Mouse (Mus musculus): ENCODE results near the gene Bglap3.
"Not testable (repeated sequence)": the region's sequence is repeated elsewhere in the genome, so short reads cannot be mapped to it uniquely, and the experiment has no call there.

Bglap3 gene

DNA sequence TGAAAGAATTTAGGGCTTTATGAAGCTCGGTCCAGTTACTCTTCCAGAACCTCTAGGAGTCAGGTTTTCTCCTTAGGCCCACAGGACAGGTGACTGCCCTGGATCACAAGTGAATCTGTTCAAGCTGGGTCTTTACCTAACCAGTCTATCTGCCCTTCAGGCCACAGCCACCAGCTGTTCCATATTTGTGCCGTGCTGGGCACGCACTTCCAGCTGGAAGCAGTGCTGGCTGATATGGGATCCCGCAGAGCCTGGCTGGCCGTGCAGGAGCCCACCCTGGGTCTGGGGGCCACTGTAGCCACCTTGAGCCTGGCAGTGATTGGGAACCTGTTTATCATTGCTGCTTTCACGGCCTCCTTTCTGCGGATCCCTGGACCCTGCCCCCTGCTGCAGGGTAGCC lies 4.1 kb upstream of the Bglap3 start:
- not testable (repeated sequence) for DNase-seq

DNA sequence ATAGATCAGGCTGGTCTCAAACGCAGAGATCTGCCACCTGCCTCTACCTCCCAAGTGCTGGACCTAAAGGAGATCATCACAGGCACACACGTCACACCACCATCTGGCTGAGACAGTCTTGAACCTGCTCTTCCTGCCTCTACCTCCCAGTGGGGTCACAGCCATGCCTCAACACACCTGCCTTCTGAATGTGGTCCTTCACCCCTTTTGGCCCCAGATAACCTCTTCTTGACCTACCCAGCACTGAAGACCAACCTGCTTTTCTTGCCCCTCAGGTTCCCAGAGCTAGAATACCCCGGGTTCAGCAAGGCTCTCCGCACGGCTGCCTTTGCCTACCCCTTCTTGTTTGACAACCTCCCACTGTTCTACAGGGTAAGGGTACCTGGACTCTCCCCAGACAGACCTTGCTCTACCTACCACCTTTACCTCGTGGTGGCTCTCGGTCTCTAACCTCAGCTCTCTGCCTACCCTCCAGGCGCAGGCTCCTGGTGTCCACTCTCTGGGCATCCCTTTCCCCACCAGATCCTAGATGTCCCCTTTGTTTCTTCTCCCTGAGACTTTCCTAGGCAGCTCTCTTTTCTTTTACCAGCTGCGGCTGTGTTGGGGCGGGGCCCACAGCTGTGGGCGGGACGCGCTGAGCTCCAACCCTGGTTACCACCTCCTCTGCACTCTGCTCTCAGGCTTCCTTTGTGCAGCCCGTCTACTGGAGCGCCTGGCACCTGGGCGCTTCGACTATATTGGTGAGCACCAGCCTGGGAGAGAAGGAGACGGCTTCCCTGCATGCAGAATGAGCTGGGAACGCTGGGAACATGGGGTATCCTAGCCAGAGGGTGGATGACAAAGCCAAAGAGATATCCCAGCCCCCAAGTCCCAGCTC lies 3.4 kb upstream of the Bglap3 start:
- DNase-seq = peak; percentile 37 to 53

DNA sequence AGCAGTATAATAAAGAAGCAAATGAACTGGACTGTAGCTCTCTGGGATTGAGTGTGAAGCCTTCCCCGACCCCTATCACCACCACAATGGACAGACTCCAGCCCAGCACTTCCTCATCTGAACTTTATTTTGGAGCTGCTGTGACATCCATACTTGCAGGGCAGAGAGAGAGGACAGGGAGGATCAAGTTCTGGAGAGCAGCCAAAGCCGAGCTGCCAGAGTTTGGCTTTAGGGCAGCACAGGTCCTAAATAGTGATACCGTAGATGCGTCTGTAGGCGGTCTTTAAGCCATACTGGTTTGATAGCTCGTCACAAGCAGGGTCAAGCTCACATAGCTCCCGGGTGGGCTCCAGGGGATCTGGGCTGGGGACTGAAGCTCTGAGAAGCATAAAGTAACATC lies 4.0 kb downstream of the Bglap3 start:
- DNase-seq = not testable (repeated sequence)

DNA sequence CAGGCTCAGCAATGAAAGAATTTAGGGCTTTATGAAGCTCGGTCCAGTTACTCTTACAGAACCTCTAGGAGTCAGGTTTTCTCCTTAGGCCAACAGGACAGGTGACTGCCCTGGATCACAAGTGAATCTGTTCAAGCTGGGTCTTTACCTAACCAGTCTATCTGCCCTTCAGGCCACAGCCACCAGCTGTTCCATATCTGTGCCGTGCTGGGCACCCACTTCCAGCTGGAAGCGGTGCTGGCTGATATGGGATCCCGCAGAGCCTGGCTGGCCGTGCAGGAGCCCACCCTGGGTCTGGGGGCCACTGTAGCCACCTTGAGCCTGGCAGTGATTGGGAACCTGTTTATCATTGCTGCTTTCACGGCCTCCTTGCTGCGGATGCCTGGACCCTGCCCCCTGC lies 5.0 kb downstream of the Bglap3 start:
- DNase-seq = not testable (repeated sequence)

DNA sequence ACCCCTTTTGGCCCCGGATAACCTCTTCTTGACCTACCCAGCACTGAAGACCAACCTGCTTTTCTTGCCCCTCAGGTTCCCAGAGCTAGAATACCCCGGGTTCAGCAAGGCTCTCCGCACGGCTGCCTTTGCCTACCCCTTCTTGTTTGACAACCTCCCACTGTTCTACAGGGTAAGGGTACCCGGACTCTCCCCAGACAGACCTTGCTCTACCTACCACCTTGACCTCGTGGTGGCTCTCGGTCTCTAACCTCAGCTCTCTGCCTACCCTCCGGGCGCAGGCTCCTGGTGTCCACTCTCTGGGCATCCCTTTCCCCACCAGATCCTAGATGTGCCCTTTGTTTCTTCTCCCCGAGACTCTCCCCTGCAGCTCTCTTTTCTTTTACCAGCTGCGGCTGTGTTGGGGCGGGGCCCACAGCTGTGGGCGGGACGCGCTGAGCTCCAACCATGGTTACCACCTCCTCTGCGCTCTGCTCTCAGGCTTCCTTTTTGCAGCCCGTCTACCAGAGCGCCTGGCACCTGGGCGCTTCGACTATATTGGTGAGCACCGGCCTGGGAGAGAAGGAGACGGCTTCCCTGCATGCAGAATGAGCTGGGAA lies 5.6 kb downstream of the Bglap3 start:
- DNase-seq = peak; percentile 37 to 64

DNA sequence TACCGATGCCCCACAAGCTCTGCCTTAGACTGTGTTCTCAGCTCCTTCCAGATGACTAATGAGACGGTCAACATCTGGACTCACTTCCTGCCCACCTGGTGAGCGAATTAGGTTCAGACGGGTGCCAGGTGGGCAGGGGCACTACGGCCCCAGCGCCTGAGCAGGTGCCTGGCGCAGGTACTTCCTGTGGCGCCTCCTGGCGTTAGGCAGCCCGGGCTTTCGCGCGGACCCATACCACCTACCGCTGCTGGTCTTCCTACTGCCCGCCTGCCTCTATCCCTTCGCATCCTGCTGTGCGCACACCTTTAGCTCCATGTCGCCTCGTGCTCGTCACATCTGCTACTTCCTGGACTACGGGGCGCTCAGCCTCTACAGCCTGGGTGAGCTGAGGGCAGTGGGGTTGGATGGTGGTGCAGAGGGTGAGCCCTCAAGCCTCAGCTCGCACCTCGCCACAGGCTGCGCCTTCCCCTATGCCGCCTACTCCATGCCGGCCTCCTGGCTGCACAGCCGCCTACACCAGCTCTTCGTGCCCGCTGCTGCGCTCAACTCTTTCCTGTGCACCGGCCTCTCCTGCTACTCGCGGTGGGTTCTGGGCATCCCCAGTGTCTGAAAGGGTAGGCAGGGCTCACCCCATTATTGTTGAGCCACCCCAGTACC lies 6.7 kb downstream of the Bglap3 start:
- peak in 1 of 2 experiments; percentile 40 for DNase-seq

DNA sequence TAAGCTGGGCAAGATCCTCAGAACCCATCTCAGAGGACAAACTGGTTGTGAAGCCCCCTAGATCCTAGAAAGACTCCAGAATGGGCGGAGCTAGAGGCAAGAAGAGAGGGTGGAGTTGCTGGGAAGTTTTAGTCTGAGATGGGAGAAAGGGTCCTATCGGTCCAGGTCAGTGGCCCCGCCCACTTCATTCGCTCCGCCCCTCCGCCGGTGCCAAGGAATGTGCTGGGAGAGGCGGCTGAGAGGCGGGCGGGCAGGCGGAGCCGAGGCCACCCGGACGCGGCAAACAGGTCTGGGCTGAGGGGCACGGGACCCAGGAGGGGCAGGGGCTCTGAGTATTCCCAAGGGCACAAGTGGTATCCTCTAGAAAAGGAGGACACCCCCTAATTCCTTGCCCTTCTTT lies 8.2 kb downstream of the Bglap3 start, which contains the start of gene Paqr6:
Gene Paqr6, plus strand, starts transcription at position 248 of the 400 bp plus-strand sequence.
- DNase-seq = peak; percentile 79 to 84

DNA sequence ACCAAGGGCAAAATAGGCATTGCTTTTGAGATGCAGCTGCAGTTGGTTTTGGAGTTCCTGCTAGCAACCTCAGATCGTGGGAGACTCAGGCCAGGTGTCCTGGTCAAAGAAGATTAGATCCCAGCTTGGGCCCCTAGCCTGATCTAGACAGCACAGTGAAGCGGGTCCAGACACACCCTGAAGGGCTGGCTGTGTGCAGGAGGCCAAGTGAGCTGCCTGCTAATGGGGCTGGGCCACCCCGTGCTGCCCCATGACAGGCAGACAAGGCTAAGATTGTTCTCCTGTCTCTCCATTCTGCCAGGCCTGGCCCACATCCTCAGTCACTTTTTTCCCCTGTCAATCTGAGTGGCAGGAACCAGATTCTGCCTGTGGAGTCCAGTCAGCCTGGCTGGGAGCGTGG lies 8.8 kb downstream of the Bglap3 start:
- DNase-seq = no peak

DNA sequence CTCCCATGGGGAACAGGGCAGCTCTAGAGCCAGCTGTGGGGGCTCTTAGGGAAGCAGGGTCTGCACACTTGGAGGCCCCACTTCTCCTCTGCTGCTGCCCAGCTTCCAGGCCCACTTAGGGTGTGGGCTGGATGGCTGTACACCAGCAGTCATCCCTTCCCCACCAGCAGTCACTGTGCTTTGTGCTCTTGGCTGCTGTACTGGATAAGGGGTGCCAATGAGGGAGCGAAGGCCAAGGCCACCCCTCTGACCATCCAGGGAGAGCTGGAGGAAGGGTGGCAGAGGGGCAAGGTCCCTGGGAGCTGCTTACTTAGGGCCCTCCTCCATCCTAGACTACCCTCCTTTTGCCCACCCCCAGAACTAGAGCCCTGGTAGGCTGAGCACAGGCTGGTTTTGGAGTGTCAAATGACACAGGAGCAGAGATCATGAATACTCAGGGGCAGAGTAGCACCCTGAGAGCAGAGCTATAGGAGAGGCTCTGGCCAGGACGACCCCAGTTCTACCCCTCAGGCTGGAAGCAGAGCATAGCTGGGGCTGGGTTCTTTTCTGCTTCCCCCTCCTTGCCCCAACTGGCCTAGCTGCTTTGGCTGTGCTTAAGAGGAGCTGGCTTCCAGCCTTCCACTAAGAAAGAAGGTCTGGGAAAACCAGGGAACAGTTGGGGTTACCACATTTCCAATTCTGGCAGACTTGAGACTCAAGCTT lies 10.8 kb downstream of the Bglap3 start:
- DNase-seq = no peak

DNA sequence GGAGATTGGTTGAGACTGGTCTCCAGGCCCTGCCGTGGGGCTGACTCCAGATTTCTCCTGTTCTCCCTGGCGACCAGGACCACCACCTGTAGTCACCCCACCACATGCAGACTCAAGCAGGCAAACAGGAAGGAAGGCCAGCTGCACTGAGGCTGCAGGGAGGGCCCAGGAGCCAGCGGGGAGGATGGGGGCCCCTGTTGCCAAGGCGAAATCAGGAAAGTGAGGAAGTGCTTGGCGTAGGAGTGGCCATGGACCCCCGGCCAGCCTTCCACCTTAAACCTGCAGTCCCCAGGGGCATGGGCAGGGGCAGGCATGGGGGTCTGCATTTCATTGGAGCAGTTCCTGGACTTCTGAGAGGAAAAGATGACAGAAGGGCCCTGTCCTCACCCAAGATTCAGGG lies 11.4 kb downstream of the Bglap3 start:
- no peak for DNase-seq

DNA sequence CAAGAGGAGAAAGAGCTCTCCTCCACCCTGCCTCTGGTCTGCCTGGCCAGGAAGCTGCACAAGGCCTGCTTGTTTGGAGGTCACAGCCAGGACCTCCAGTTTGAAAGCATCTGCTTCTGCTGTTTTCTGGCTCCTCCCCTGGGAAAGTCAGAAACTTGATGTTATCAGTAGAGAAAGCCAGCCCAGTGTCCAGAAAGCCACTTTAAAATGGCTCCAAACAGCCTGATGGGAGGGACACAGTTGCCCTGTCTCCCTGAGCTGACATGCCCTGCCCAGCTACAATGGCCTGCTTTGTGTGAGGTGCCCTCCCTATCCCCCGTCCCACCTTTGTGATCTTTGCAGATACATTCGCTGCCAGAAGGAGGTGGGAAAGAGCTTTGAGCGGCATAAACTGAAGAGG lies 12.6 kb downstream of the Bglap3 start:
- no peak for DNase-seq

DNA sequence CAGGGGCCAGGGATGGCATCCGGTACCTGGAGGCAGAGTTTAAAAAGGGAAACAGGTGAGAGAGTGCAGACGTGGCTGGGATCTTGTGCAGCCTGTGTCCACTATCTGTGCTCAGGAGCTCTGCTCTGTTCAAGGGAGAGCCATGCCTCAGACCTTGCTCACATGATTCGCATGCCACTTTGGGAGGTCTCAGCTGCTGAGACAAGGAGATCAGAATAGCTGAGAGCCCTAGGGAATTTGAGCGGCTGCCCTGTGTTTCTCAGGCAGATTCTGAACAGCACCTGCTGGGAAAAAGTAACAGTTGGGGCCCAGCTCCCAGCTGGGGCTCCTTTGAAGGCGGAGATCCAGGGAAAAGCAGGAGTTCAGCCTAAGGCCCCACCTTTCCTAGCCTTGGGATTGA lies 13.0 kb downstream of the Bglap3 start:
- no peak for DNase-seq

DNA sequence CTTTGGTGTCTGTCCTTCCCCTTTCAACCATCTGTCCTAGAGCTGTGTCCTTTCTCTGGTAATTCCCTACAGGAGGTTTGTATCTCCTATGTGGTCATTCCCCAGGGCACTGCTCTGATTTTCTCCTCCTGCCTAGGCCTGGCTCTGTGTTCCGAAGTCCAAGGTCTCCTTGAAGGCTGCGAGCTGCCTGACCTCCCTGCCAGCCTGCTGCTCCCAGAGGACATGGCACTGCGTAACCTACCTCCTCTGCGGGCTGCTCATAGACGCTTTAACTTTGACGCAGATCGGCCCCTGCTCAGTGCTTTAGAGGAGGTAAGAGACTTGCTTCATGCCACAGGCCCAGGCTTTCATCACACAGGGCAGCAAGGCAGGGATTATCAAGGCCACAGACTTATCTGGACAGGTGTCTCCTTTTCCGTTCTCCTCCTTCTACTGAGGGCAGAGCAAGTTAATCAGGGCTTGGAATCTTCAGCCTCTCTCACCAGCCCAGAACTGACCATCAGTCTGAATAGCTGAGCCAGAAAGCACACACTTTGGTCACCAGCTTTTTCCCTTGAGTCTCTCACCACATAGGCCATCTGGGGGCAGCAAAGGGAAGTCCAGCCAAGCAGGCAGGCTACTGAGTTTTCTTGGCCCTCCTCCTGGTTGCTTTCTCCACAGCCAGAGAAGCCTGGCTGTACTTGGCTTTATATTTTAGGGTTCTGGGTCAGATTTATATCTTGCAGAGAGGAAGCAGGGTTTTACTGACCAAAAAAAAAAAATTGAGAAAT lies 18.0 kb downstream of the Bglap3 start:
- DNase-seq = peak; percentile 28 to 74

DNA sequence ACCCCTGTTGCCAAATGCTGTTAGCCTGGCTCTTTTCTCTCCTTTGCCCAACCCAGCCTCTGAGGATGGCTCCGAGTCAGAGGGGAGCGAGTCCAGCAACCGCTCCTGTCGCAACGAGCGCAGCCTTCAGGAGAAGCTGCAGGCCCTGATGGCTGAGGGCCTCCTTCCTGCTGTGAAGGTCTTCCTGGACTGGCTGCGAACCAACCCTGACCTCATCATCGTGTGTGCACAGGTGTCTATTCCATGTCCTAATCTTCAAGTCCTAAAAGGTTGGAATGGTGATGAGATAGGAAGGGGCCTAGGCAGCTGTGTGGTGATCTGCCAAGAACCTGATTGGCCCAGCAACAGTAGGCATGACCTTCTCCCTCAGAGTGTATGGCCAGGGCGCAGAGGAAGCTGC lies 19.6 kb downstream of the Bglap3 start:
- DNase-seq = peak in 1 of 2 experiments; percentile 40

DNA sequence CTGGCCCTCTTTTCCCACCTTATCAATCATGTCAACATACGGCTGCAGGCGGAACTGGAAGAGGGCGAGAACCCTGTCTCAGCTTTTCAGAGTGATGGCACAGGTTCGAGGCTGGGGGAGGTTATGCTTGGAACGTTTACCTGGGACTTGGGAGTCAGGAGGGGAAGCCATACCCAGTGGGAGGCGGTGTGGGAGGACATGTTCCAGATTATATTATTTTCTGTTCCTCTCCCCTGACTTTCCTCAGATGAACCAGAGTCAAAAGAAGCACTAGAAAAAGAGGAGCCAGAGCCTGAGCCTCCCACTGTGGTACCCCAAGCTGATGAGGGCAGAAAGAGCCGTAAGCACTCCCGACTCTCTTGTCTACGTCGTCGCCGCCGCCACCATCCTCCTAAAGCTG lies 21.8 kb downstream of the Bglap3 start:
- no peak for DNase-seq

DNA sequence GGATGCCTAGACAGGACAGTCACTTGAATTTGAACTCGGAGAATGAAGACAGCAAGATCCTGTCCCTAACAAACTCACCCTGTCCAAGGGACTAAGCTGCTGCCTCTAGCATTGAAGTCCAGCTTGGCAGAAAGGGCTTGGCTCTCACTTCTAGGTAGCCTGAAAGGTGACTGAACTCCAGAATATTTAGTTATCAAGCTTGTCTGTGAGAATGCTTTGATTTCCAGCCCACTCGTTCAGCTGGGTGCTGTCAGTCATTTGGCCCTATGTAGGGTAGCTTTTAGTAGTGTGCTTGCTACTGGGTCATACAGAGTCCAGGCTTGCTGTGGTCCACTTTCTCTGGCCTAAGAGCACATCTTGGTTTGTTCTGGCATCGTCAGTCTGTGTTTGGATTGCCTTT lies 33.5 kb downstream of the Bglap3 start:
- DNase-seq = no peak

DNA sequence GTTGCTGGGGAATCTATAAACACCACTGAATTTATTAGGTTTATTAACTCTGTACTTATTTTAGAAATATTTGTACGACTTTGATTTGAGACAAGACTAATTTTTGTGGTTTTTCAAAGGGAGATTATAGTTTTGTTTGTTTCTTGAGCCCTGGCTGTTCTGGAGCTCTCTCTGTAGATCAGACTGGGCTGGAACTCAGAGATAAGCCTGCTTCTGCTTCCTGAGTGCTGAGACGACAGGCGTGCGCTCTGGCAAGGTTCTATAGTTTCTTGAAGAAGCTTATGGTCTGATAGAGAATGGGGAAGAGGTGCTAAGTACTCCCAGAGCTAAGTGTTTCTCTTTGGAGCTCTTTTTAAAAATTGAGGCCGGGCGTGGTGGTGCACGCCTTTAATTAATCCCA lies 34.2 kb downstream of the Bglap3 start:
- no peak for DNase-seq

DNA sequence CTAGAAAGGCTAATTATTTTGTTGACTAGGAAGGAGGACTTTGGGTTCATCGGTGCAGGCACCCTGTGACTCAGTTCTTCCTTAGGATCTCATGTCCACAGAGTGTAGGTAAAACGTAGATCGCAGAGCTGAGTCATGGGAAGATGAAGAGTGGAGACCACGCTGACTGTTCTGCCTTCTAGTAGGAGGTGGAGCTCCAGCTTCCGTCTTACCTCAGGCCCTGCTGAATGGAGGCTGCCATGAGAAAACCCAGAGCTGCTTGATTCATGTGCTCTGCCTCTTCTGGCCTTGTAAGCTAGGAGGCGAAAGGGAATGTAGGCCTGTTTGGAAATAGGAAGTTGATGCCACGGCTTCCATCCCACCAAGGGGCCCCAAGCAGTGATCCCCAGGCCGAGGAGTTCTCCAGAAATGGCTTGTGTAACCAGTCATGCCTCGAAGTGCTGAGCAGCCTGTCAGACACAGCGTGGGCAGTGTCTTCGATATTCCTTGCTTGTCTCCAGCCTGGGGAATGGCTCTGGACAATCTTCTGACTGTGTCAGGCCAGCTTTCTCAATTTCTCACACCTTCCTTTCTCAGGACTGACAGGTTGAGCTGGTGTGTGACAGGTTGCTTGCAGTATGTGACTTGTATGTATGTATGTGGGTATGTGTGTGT lies 35.0 kb downstream of the Bglap3 start:
- DNase-seq = peak in 1 of 2 experiments; percentile 37

DNA sequence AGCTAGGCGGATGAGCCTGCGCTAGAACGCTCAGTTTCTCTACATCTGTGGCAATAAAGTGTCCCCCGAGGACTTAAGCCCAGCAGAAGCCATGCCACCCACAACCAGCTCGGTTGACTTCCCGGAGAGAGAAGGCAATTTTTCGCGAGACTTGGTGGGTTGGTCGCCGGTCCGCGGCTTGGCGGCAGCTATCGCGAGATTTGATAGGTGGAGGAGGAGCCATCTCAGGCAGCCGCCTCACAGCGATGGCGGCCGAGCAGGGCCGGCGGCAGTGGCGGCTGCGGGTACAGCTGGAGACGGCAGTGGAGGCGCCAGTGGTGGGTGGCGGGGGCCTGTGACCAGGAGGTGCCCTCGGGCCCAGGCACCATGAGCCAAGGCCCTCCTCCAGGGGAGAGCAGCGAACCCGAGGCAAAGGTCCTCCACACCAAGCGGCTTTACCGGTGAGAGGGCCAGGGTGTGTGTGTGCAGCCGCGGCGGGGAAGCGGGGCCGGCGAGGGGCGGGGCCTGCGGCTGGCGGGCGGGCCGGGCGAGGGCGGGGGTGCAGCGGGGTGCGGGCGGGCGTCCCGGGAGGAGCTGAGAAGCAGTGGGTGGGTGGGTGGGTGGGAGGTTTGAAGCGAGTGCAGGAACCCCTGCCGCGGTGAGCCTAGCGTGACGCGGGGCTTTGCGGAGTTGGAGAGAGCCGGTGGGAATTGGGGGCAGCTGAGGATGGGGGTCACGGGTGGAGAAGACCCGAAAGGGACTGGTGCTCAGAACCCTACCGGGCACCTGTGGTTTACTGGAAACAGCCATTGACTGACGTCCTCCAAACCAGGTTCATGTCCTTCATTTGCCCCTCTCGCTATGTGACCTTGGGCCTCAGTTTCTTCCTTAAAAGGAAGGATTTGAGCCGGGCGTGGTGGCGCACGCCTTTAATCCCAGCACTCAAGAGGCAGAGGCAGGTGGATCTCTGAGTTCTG lies 36.2 kb downstream of the Bglap3 start, which contains the start of the genes Tmem79 and Smg5:
Gene Tmem79, minus strand, starts transcription at position 91 of the 956 bp plus-strand sequence.
Gene Smg5, plus strand, starts transcription at position 203 of the 956 bp plus-strand sequence.
- peak; percentile 97 for DNase-seq

DNA sequence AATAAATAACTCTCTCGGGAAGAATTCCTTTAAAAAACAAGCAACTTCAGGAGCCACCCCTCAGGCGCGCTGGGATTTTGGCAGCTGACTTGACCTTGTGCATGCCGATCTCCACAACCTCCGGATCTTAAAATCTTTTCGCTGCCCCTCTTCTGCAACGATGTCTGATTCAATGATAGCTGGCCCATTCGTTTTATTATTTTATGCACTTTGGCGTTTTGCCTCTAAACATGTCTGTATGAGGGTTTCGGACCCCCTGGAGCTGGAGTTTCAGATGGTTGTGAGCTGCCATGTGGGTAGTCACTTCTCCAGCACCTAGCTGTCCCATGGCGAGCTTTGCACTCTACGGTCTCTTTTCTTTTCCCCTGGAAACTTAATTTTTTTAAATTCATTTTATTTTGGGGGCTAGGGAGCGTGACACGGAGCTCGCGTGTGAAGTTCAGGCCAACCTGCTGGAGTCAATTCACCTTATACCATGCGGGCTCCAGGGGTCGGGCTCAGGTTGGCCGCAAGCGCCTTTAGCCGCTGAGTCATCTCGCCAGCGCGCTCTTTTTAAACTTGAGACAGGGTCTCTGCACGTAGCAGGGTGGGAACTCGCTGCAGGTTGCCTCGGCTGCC lies 37.0 kb downstream of the Bglap3 start:
- peak; percentile 30 to 53 for DNase-seq

Data from kidney, postnatal 25 days (tissue).